Mouse (Mus musculus) CH12F3 (cell line): ENCODE measurements around the gene Cmya5.
"Not testable (repeated sequence)": the region's sequence is repeated elsewhere in the genome, so short reads cannot be mapped to it uniquely, and the experiment has no call there.

Source experiments
- in situ Hi-C: fragments of 300-500 bp; cut with MboI; formaldehyde crosslinking; loops from 2 replicates; pipeline ENCODE4 v1.14.3; 2020; ENCODE audit warnings: low sequenced_read_pairs

Gene Cmya5

DNA sequence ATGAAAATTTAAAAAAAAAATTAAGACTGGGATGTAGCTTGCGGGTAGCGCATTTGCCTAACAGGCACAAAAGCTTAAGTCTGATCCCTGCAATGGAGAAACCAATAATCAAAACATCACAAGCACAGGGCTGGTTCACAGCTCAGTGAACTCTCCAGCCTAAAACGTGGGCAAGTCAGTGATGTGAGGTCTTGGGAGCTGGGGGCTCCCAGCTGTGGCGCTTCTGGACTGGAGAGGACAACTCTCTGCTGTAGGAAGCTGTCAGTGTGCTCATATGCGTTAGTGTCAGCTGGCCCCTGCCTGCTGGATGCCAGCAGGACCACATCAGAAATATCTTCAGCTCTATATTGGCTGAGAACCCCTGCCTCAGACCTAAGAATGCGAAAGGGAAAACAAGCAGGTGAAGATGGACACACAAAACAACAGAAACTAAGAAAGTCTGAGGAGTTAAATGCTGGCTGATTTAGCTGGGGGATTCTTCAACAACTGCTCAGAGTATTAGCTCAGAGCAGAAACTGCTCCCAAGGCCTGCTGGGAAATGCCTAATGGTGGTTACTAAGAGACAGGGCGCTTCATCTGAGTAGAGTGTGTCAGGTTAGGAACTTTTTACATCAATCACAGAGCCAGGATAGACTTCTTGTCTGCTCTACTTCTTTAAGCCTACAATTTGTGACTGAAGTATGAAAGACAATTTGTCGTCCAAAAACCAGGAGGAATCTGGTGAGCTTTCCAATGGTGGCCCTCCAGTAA lies 16.2 kb downstream of the Cmya5 start:
- in situ Hi-C loops: no loop called here

DNA sequence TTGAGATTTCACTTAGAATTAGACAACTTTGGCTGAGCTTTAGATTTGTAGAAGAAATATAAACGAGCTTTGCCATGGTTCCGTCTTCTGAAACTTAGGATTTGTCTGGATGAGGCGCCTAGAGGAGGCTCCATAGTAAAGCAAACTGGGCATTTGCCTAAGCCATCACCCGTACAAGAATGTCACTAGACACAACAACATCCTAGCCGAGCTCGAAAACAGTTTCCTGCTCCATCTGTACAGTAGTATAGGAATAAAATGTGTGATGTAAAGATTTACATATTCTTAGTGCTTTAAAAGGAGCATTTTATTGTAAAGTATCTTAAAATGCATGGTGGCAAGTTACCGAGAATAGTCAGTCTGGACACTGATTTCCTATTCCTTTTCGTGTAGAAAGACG lies 22.2 kb downstream of the Cmya5 start:
- in situ Hi-C loops: no loop called here

DNA sequence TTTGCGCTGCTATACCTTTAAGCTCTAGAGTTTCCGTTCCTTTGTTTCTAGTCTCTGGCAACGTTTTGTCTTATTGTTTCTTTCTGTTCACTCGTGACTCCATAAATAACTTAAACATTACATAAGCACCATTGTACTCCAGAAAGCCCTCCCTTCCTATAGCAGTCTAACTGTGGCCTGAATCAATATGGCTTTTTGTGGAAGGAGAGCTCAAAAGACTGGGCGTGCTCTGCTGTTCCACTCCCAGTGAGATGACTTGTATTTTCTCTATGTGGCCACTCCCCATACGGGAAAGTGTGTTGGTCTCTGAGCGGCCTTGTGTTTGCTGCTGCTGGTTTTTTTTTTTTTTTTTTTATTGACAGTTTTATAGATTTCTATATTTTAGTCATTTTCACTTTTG lies 27.3 kb downstream of the Cmya5 start:
- in situ Hi-C loops: no loop called here

DNA sequence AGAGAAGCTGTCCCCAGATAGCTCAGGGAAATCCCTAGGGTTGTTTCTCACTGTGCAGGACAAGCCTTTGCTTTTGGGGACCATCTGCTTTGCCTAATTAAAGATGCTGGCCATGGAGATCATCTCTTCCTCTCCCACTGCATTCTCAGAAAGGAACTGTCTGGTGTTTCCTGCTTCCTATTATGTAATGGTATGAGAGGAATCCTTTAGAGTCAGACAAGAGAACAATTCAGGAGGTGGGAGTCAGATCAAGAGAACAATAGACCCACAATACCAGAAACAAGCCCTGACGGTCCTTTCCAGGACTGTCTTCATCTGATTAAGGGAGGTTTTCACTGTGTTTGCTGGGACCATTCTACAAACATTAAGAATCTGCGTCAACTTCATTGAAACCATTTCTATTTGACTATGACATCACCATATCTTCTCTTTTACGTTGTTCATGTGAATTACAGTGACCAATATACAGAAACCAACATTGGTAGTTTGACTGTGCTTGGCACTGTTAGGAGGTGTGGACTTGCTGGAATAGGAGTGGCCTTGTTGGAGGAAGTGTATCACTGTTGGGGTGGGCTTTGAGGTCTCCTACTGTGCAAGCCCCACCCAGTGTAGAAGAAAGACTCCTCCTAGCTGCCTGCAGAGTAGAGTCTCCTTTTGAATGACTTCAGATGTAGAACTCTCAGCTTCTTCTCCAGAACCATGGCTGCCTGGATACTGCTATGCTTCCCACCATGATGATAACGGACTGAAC lies 42.0 kb downstream of the Cmya5 start:
- in situ Hi-C loops: no loop called here

DNA sequence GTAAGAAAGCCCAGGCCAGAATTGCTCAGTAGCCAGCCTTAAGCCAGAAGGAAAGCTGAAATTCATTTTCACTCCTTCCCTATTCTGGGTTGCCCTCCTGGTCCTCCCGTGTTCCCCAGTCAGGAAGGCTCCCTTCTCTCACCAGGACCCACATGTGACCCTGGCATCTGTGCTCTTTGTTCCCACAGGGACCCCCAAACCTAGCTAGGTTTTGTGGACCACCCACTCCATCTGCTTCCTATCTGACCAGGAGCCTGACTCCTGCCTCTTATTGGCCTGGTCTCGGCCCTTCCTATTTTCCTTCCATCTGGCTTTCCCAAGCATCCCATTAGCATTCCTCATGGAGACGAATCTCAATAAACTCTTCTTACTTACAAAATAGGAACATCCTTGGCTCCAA lies 45.9 kb downstream of the Cmya5 start:
- in situ Hi-C loops: no loop called here

DNA sequence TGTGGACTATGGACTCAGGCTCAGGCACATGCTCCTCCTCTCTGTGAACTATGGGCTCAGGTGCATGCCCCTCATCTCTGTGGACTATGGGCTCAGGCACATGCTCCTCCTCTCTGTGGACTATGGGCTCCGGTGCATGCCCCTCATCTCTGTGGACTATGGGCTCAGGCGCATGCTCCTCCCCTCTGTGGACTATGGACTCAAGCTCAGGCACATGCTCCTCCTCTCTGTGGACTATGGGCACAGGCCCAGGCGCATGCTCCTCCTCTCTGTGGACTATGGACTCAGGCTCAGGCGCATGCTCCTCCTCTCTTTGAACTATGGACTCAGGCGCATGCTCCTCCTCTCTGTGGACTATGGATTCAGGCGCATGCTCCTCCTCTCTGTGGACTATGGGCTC lies 47.9 kb downstream of the Cmya5 start:
- in situ Hi-C loops: no loop called here

DNA sequence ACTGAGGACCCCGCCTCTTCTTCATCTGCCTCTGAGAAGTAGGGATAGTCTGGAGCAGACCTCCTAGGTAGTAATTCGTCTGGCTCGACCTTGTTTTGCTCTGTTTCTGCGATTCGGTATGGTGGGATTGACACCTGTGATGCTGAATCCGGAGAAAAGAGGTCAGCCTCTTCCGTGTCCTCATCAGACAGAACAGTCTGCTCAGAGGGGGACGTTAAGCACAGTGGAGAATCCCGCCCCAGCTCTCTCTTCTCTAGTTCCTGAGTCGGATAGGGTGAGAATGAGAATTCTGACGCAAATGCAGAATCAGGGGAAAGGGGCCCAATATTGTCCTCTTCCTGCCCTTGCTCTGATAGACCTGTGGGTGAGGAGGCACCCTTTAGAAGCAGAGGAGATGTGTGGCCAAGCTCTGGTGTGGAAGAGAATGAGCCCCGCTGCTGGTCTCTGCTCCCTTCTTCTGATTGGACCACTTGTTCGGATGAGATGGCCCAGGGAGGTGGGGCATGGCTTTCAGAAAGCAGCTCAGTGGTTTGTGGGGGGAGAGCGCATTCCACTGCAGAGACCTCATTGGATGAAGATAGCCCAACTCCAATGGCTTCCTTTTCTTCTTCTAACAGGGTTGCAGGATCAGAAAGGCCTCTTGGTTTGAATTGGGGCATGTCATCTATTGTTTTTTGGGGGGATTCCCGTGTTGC lies 49.3 kb downstream of the Cmya5 start:
- in situ Hi-C loops: no loop called here

DNA sequence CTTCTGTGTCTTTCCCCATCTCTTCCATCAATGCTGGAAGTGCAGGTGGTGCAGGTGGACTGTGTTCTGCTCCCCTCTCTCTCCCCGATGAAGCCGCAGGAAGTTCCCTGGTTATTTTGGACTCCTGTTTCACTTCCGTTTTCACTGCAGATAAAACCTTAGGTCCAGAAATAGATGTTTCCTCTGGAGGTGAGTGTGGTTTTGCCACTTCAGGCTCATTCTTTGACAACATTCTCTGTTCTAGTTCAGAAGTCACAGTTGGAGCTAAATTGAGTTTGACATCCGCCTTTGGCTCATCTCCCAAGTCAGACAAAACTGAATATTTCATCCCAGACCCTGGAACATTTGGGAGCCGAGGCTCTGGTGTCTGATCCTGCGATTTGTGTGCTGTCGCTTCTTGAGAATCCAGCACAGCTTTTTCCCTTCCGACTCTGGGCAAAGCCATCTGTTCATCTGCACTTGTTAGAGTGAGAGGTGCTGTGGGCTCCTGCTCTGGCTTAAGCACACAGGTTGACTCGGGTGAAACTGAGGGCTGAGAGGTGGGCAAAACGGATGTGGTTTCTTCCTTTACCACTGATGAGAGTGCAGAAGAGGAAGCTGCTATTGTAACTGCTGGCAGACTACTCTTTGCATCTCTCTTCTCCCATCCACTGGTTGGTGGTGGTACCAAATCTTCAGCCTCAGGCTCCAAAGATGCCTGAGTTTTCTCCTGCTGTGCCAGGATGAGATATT lies 50.2 kb downstream of the Cmya5 start:
- in situ Hi-C loops: no loop called here

DNA sequence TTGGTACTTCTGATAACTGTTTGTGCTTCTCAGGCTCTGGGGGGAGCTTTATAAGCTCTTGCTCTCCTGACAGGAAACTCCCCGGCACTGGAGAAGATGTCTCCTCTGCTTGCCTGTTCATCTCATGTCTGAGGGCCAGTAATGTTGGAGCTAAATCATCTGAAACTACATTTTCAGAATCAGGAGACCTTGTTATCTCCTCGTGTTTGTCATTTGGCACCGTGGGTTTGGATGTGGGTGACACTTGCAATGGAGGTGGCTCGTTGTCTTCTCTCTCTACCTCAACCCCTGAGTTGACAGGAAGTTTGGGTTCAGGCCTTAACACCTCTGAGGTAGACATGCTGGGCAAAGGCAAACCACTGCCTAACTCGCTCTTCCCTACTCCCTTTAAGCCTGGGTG lies 50.8 kb downstream of the Cmya5 start:
- in situ Hi-C loops: no loop called here

DNA sequence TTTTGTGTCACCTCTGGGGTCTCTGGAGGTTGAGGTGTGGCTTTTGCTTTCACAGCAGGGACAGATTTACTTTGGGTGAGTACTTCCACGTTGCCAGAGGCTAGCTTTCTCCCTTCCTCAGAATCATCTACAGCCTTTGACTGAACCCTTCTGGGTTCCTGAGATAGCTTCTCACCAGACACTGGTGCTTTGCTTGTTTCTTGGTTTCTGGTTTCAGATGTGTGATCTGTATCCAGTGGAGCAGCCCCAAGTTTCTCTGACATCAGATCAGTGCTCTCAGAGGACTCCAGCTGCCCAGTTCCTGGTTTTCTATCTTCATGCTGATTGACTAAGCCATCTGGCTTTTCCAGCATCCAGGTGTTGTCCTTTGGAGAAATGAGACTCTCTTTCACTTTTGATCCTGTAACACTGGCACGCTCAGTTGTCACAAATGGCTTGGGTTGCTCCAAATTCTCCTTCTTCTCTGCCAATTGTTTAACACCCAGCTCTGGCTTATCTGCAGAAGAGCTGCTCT lies 51.6 kb downstream of the Cmya5 start:
- in situ Hi-C loops: no loop called here

DNA sequence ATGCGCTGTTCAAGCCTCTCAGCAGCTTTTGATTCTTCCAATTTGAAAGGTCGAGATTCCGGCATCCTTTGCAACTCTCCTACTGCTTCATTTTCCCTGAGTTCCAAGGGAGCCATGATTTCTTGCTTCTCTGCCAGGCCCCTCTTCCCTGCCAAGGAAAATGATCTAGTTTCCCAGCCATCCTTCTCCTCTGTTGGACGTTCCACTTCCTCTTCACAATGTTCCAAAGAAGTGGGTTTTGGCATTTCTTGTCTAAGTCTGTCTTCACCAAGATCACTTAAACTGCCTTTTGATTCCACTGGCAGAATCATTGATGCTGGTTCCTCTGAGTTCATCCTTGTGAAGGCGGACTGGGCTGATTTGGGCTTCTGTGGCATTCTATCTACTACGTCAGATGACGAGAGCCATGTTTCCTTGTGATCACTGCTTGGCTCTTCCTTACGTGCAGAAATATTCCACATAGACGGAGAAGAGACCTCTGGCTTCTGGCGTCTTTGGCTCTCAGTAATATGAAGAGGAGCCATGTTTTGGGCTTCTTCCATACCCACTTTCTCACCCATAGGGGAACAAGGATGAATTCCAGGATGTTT lies 52.6 kb downstream of the Cmya5 start:
- in situ Hi-C loops: no loop called here

DNA sequence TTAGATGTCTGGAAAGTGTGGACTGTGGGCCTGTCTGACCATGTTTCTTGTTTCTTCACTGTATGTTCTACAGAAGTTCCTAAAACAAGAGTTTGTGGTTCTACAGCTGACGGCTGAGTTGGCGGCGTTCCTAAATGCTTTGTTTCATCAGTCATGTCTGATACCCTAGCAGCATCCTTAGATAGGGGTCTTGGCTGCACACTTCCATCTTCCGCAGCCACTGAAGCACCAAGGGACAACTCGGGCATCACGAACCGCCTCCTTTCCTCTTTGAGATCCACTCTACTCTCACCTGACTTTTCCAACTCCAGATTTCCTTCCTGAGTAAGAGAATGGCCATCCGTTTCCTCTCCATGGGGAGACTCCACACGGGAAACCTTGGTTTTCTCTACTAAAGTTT lies 53.3 kb downstream of the Cmya5 start:
- in situ Hi-C loops: no loop called here

DNA sequence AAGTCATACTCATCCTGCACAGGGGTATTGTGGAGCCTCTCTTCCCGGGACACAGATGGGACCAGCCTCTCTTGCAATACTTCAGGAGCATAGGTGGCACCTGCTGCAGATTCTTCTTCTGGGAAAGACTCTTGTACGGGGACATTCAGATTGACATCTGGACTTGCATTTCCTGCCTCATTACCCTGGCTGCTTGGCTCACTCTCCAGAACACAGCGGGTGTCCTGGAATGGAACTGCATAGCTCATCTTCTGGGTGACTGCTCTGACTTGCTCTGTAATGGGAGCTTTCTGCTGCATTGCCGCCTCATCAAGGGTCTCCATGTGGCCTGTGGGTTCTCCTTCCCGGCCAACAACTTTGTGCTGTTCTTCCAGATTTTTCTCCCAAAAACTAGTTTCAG lies 55.0 kb downstream of the Cmya5 start:
- in situ Hi-C loops: no loop called here

DNA sequence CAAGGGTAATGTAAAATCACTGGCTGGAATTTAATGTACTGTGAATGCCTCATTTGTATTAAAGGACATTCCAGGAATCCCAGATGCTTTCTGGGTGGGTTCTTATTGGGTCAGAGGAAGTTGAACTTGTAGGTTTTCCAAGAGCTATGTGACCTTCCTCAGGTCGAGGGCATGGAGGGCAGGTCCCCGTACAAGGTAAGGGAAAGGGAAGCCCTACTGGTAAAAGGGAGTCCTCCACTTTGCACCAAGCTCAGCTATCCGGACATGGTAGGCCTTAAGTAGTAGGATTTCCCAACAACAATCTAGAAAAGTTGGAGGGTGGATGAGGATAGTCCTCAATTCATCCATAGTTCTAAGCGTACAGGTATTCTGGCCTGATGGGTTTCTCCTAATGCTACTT lies 58.8 kb downstream of the Cmya5 start:
- in situ Hi-C loops: no loop called here

DNA sequence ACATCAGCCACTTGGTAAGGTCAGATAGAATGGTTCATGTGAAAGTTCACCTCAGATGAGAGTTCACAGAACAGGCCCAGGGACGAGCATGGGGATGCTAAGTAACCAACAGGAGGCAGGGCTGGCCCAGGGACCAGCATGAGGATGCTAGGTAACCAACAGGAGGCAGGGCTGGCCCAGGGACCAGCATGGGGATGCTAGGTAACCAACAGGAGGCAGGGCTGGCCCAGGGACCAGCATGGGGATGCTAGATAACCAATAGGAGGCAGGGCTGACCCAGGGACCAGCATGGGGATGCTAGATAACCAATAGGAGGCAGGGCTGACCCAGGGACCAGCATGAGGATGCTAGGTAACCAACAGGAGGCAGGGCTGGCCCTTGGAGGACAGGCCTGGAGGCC lies 62.2 kb downstream of the Cmya5 start:
- in situ Hi-C loops: not testable (repeated sequence)

DNA sequence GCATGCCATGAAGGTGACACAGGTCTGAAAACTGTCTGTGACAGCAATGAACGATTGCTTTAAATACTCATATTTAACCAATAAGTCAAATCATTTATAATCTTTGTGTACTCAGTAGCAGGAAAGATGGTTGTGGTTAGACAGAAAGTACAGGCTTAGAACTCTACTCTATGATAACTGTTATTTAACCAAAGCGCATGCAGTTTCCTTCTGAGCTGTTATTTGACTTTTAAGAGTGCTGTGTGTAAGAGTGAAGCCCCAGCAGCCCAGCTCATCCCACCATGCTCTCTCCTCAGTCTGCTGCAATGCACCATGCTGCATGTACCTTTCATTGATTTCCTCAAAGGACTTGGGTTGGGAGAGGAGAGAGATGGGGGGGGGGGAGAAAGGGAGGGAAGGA lies 63.7 kb downstream of the Cmya5 start:
- in situ Hi-C loops: no loop called here

DNA sequence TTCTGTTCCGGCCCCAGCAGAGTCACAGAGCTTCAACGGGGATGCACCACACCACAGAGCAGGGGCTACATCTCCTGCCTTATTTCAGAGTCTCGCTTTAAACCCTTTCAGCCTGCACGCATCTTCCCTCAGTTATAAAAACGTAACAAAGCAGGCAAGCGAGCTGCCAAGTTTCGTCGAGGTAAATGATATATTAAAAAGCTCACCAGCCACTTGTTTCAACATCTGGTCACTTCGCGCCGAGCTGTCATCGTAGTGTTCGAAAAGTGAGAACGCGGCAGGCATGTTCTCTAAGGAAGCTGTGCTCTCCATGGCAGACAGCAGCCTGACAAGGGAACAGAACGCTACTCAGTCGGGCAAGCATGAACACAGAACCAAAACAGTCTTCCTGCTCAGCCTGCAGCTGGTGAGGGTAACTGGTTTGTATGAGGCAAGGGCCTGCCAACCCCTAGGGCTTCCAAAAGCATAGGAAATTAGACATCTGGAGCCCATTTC lies 70.3 kb downstream of the Cmya5 start:
- in situ Hi-C loops: no loop called here

DNA sequence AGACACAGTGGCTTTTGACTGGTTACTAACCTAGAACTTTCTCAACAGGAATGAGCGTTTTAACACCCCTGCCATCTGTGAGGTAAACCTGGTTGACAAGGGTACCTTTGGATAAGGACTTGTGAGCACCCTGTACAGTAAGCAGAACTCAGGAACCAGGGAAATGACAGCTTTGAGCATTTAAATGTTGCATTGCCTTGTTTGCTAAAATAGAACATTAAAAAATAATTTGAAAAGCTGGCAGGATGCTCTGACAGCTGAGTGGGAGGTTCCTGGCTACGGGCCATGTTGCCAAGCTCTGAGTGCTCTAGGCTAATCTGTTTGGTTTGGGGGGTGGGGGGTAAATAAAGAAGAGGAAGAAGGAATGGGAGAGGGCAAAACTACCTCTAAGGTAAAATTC lies 70.9 kb downstream of the Cmya5 start:
- in situ Hi-C loops: no loop called here

DNA sequence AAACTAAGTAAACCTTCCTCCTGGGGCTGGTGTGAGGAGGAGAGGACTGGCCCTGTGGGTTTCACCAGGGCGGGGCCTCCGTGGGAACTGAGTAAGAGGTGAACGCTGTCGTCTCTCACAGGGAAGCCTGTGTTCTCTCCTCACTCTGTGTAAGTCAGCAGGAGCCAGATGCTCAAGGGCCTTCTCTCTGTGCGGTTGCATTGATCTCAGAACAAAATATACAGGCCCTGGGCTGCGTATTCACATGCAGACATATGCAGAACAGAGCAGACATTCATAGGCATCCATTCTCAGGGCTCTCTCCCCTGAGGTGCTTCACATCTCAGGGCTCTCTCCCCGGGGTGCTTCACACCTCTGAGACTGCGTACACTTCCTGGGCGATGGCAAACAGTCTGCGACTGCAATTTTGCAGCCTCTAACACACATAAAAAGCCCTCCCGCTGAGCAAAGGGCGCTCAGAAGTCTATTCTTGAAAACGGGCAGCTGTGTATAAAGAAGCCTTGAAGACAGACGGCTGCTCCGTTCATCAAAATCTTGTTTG lies 71.6 kb downstream of the Cmya5 start:
- in situ Hi-C loops: no loop called here

DNA sequence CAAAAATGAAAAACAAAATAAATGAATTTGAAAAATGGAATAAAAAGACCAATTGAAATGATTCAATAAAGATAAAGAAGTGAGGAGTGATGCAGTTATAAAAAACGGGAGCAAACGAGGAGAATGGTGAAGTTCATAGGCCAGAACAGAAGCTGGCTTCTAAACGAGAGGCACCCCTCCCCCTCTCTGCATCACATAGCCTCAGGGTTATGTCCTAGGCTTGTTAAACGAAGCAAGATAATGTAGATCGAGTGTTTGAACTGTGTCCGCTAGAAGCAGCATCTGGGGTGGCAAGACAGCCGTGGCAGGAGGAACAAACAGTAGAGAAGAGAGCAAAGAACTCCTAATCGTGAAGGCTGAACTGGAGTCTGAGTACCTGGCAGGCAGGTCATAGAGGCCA lies 74.1 kb downstream of the Cmya5 start:
- in situ Hi-C loops: no loop called here
